Mouse (Mus musculus) liver, adult 2 months (tissue): ENCODE results near the gene Bcl9l.

Source experiments
- CTCF ChIP-seq: fragments of 200-500 bp; IDR thresholded peaks from 2 replicates; pipeline ENCODE4 v1.5.1; 2011; ENCODE audit warnings: low read depth, low read length, control low read depth
- POLR2A ChIP-seq: fragments of 200-500 bp; IDR thresholded peaks from 2 replicates; pipeline ENCODE4 v1.6.1; 2011; ENCODE audit warnings: low read length, control low read depth; ENCODE audit not compliant: insufficient read depth; ENCODE audit errors: extremely low read depth

- no peak for TF ChIP-seq POLR2A
- no peak for TF ChIP-seq CTCF
Measured at GRCm38 (mm10) chr9:44515131-44515751, 32.6 kb downstream of the Bcl9l start.
